Comparison of ENCODE assay signal across 18 mouse cellular contexts in the genomic region with DNA sequence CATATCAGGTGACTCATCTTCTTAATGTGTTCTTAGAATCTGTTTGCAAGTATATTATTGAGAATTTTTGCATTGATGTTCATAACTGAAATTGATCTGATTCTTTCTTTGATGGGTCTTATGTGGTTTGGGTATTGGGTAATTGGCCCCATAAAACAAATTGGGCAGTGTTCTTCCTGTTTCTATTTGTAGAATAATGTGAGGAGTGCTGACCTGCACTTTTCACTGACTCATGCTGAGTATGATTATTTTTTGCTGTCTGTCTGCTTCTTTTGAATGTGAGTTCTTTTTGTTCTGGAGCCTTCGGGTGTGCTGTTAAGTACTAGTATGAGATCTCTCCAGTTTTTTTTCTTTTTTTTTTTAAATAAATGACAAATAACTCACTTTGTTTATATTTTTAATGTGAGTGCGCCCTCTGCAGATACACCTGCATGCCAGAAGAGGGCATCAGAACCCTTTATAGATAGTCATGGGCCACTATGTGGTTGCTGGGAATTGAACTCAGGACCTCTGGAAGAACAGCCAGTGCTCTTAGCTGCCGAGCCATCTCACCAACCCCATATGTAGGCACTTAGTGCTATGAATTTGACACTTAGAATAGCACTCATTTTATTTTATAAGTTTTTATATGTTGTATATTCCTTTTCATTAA. TPM values are rescaled to one million over a fixed set of nuclear protein-coding genes. Genes with fewer than 3 reads are reported as not detected.
DNase-seq lines count a peak whose midpoint lies in the region; ATAC-seq and TF ChIP-seq lines count a peak whose summit lies in the region.
"Had no signal": no experiment of that assay in that cellular context is flagged by ENCODE, and none has a peak within 500 bp of the region (broad histone marks: within the 10 kb centered on the region; RNA-seq: fewer than 3 reads in every experiment).

No protein-coding gene starts in this region.

- no peak for ATAC-seq in kidney, embryonic 15.5 days (replicated peaks; ENCODE audit: low FRiP score)
- ATAC-seq: hindbrain, embryonic 16.5 days had no signal

- no peaks in the 10 kb centered on the region for H3K9me3 ChIP-seq in kidney, embryonic 15.5 days (replicated peaks)
- H3K9me3 ChIP-seq: embryonic facial prominence, embryonic 15.5 days; forebrain, embryonic 12.5 days had no signal

- 90% methylated on average over 3 of the region's 3 CpGs for WGBS in kidney, adult 2 months
- WGBS in kidney, embryonic 15.5 days, result 93% methylated on average over 3 of the region's 3 CpGs

- H3K36me3 ChIP-seq in kidney, adult 2 months (ENCODE audit: control insufficient read depth, insufficient read depth, low read length), result peaks cover 10% of the 10 kb centered on the region
- H3K36me3 ChIP-seq in kidney, embryonic 15.5 days, result peaks cover 85% of the 10 kb centered on the region

- H3K4me1 ChIP-seq in kidney, adult 2 months (ENCODE audit: control insufficient read depth, insufficient read depth, low read length), result no peaks in the 10 kb centered on the region
- no peaks in the 10 kb centered on the region for H3K4me1 ChIP-seq in kidney, embryonic 15.5 days
- peaks cover 28% of the 10 kb centered on the region for H3K4me1 ChIP-seq in bone marrow macrophage, adult 2 months (ENCODE audit: control insufficient read depth, insufficient read depth, low read length)
- H3K4me1 ChIP-seq: embryonic facial prominence, embryonic 15.5 days; forebrain, embryonic 12.5 days had no signal

- no peak overlapping the region for H3K4me3 ChIP-seq in kidney, adult 2 months (ENCODE audit: insufficient read depth, low read depth, low read length)
- H3K4me3 ChIP-seq in kidney, embryonic 15.5 days (replicated peaks), result no peak overlapping the region
- no peak overlapping the region for H3K4me3 ChIP-seq in bone marrow macrophage, adult 2 months (ENCODE audit: insufficient read depth, low read length)
- H3K4me3 ChIP-seq: embryonic facial prominence, embryonic 15.5 days; forebrain, embryonic 12.5 days had no signal

- H3K9ac ChIP-seq in kidney, embryonic 15.5 days, result no peak overlapping the region
- H3K9ac ChIP-seq: embryonic facial prominence, embryonic 15.5 days; forebrain, embryonic 12.5 days had no signal

- TF ChIP-seq POLR2A in kidney, adult 2 months (IDR thresholded peaks at IDR 0.05; ENCODE audit: low read depth, low read length), result no peak
- no peak for TF ChIP-seq POLR2A in bone marrow macrophage, adult 2 months (IDR thresholded peaks at IDR 0.05; ENCODE audit: borderline replicate concordance, low read depth, low read length)

- no peak overlapping the region for H3K27ac ChIP-seq in kidney, adult 2 months (ENCODE audit: insufficient read depth, low read depth, low read length)
- H3K27ac ChIP-seq in kidney, embryonic 15.5 days, result no peak overlapping the region
- peak overlapping the region; percentile 91 for H3K27ac ChIP-seq in bone marrow macrophage, adult 2 months (ENCODE audit: insufficient read depth, low read depth, low read length)
- H3K27ac ChIP-seq: embryonic facial prominence, embryonic 15.5 days; forebrain, embryonic 12.5 days had no signal

- no peak for DNase-seq in kidney, adult 2 months
- peak; percentile 55 for DNase-seq in 416B (ENCODE audit: low read depth)
- DNase-seq in CD4-positive helper T cell, adult 2 months (ENCODE audit: low read depth, low spot score), result peak; percentile 10
- no peak for DNase-seq in embryo, embryonic 10.5 days (ENCODE audit: low spot score)
- DNase-seq in adrenal gland, postnatal 10 days, result no peak
- no peak for DNase-seq in adrenal gland, postnatal 25 days
- DNase-seq: cerebellum, adult 9-10 months; heart, postnatal 10 days; kidney, postnatal 10 days; layer of hippocampus, adult 9-11 months; liver; right cerebral cortex, postnatal 4 days; thymus, postnatal 36 days had no signal

- H3K27me3 ChIP-seq in kidney, adult 2 months (replicated peaks; ENCODE audit: control insufficient read depth, insufficient read depth, low read length), result no peaks in the 10 kb centered on the region
- H3K27me3 ChIP-seq in kidney, embryonic 15.5 days, result no peaks in the 10 kb centered on the region
- H3K27me3 ChIP-seq: embryonic facial prominence, embryonic 15.5 days; forebrain, embryonic 12.5 days had no signal

- TF ChIP-seq CTCF in kidney, adult 2 months (conservative IDR thresholded peaks at IDR 0.05; ENCODE audit: insufficient read depth, insufficient read length, low read depth, low read length), result peak; percentile 25
- no peak for TF ChIP-seq CTCF in bone marrow macrophage, adult 2 months (IDR thresholded peaks at IDR 0.05; ENCODE audit: low read depth, low read length)

- no peak overlapping the region for H3K4me2 ChIP-seq in kidney, embryonic 15.5 days
- H3K4me2 ChIP-seq: embryonic facial prominence, embryonic 15.5 days; forebrain, embryonic 12.5 days had no signal

RNA-seq across cellular contexts. Expression of gene Zscan29, which starts 8.0 kb away (rescaled TPM):
- 4.8 and 5.8 TPM in 2 replicates for polyA plus RNA-seq in kidney, adult 2 months (2012; rRNA removed)
- 12.6 and 13.8 TPM in 2 replicates for polyA plus RNA-seq in kidney, embryonic 15.5 days (2015; fragmentation: Nextera tagmentation; extraction: Ambion mirVana)
- polyA plus RNA-seq in bone marrow macrophage, adult 2 months (2012; ENCODE audit: insufficient read depth, insufficient read length, missing spikeins), result 27.5 and 28.5 TPM in 2 replicates
- total RNA-seq in adrenal gland, postnatal 10 days (2021), result 10 to 100 TPM; 13.4 to 16.4 TPM
- total RNA-seq in adrenal gland, postnatal 25 days (2021), result 20.7 and 22.9 TPM in 2 replicates

RNA-seq across cellular contexts. Expression of gene Tubgcp4, which starts 8.5 kb away (rescaled TPM):
- polyA plus RNA-seq in kidney, adult 2 months (2012; rRNA removed), result 25.8 and 29.7 TPM in 2 replicates
- polyA plus RNA-seq in kidney, embryonic 15.5 days (2015; fragmentation: Nextera tagmentation; extraction: Ambion mirVana), result 57.2 and 57.6 TPM in 2 replicates
- 61.9 and 68.4 TPM in 2 replicates for polyA plus RNA-seq in bone marrow macrophage, adult 2 months (2012; ENCODE audit: insufficient read depth, insufficient read length, missing spikeins)
- 10 to 100 TPM; 23.9 to 36.8 TPM for total RNA-seq in adrenal gland, postnatal 10 days (2021)
- total RNA-seq in adrenal gland, postnatal 25 days (2021), result 47.1 and 56.7 TPM in 2 replicates

RNA-seq across cellular contexts. Expression of gene Lcmt2, which starts 38.5 kb away (rescaled TPM):
- 9.8 and 11.6 TPM in 2 replicates for polyA plus RNA-seq in kidney, adult 2 months (2012; rRNA removed)
- polyA plus RNA-seq in kidney, embryonic 15.5 days (2015; fragmentation: Nextera tagmentation; extraction: Ambion mirVana), result 22.8 and 24.5 TPM in 2 replicates
- 5.9 and 6.2 TPM in 2 replicates for polyA plus RNA-seq in bone marrow macrophage, adult 2 months (2012; ENCODE audit: insufficient read depth, insufficient read length, missing spikeins)
- total RNA-seq in adrenal gland, postnatal 10 days (2021), result 10 to 100 TPM; 10.4 to 11.8 TPM
- total RNA-seq in adrenal gland, postnatal 25 days (2021), result 11.4 and 12.3 TPM in 2 replicates

RNA-seq across cellular contexts. Expression of gene Adal, which starts 38.7 kb away (rescaled TPM):
- 5.6 and 8.0 TPM in 2 replicates for polyA plus RNA-seq in kidney, adult 2 months (2012; rRNA removed)
- polyA plus RNA-seq in kidney, embryonic 15.5 days (2015; fragmentation: Nextera tagmentation; extraction: Ambion mirVana), result 21.3 and 21.9 TPM in 2 replicates
- 6.0 and 7.6 TPM in 2 replicates for polyA plus RNA-seq in bone marrow macrophage, adult 2 months (2012; ENCODE audit: insufficient read depth, insufficient read length, missing spikeins)
- total RNA-seq in adrenal gland, postnatal 10 days (2021), result 10 to 100 TPM; 14.5 to 15.4 TPM
- 19.4 and 21.5 TPM in 2 replicates for total RNA-seq in adrenal gland, postnatal 25 days (2021)

Comparison
In these comparisons a context has a peak if more than half of its experiments do, and no peak if none do; other contexts are left out.
1. DNase-seq: peak in 416B (single experiment) and CD4-positive helper T cell, adult 2 months (single experiment); none in kidney, adult 2 months (single experiment), embryo, embryonic 10.5 days (single experiment), adrenal gland, postnatal 10 days (single experiment) and adrenal gland, postnatal 25 days (single experiment).